Mouse (Mus musculus) forebrain, embryonic 12.5 days (tissue): ENCODE results near the gene Phldb3. TPM values are rescaled to one million over a fixed set of nuclear protein-coding genes. Genes with fewer than 3 reads are reported as not detected.

Source experiments
- ATAC-seq: fragments of 200-750 bp; cut with Nextera tagmentation; 2 replicates; pipeline ENCODE4 v1.8.0; 2017; ENCODE audit warnings: moderate TSS enrichment; ENCODE audit not compliant: low FRiP score
- H3K27ac ChIP-seq: fragments of 300-500 bp; sonication (generic); 2 replicates; pipeline ENCODE4 v1.5.1; 2016; ENCODE audit warnings: mild to moderate bottlenecking
- H3K27me3 ChIP-seq: fragments of 300-500 bp; sonication (generic); 2 replicates; pipeline ENCODE4 v1.6.1; 2016; ENCODE audit warnings: mild to moderate bottlenecking
- H3K36me3 ChIP-seq: fragments of 300-500 bp; sonication (generic); replicated peaks from 2 replicates; pipeline ENCODE4 v1.6.1; 2016; ENCODE audit warnings: mild to moderate bottlenecking
- H3K4me1 ChIP-seq: fragments of 300-500 bp; sonication (generic); 2 replicates; pipeline ENCODE4 v1.6.1; 2016
- H3K4me2 ChIP-seq: fragments of 300-500 bp; sonication (generic); 2 replicates; pipeline ENCODE4 v1.6.1; 2016; ENCODE audit warnings: mild to moderate bottlenecking, moderate library complexity
- H3K4me3 ChIP-seq: fragments of 300-500 bp; sonication (generic); replicated peaks from 2 replicates; pipeline ENCODE4 v1.5.1; 2016; ENCODE audit warnings: mild to moderate bottlenecking
- H3K9ac ChIP-seq: fragments of 300-500 bp; sonication (generic); 2 replicates; pipeline ENCODE4 v1.6.1; 2016; ENCODE audit warnings: mild to moderate bottlenecking
- H3K9me3 ChIP-seq: fragments of 300-500 bp; sonication (generic); 2 replicates; pipeline ENCODE4 v1.6.1; 2016
- WGBS: fragments of 180-500 bp; shearing (Covaris S2); methylation state at CpG from one replicate; pipeline ENCODE4 v1.1.7; 2016; 5-methylcytosine and 5-hydroxymethylcytosine counted together
- polyA plus RNA-seq: library from polyadenylated mRNA; unstranded; fragments of >200 nt; fragmentation: Nextera tagmentation; extraction: Ambion mirVana; gene quantifications from 2 replicates; pipeline ENCODE4 v1.2.1, GENCODE M21; 2016

Phldb3 gene
- polyA plus RNA-seq, 1 experiment from 2014 or later = not detected

- Histone ChIP-seq H3K27ac (no peak overlapping the region), H3K4me1 (peaks cover 10% of the 10 kb centered on the region; the same call in 1 of the 2 replicates), H3K4me3 (no peak overlapping the region), H3K9me3 (no peaks in the 10 kb centered on the region), H3K4me2 (no peak overlapping the region), H3K27me3 (peaks cover 36% of the 10 kb centered on the region), H3K9ac (no peak overlapping the region), H3K36me3 (no peaks in the 10 kb centered on the region)
- WGBS = 94% methylated on average over 6 of the region's 6 CpGs
- ATAC-seq = no peak
Measured at GRCm38 (mm10) chr7:24584876-24585275, 25.7 kb upstream of the Phldb3 start.

GRCm38 (mm10) chr7:24585995-24586394, 24.6 kb upstream of the Phldb3 start:
- H3K27me3 ChIP-seq = peaks cover 36% of the 10 kb centered on the region
- H3K9me3 ChIP-seq = no peaks in the 10 kb centered on the region
- H3K4me2 ChIP-seq = no peak overlapping the region
- peak; percentile 31; the same call in 1 of the 2 replicates for ATAC-seq
- no peaks in the 10 kb centered on the region for H3K36me3 ChIP-seq
- H3K27ac ChIP-seq = no peak overlapping the region
- H3K4me3 ChIP-seq = no peak overlapping the region
- H3K4me1 ChIP-seq = peaks cover 10% of the 10 kb centered on the region; the same call in 1 of the 2 replicates
- H3K9ac ChIP-seq = no peak overlapping the region
- WGBS = 38% methylated on average over 16 of the region's 16 CpGs

GRCm38 (mm10) chr7:24586828-24587227, 23.7 kb upstream of the Phldb3 start:
- WGBS = 9% methylated on average over 8 of the region's 8 CpGs
- Histone ChIP-seq H3K4me2 (peak overlapping the region; percentile 71), H3K27ac (no peak overlapping the region), H3K9ac (peak overlapping the region; percentile 57; the same call in 1 of the 2 replicates), H3K27me3 (peaks cover 36% of the 10 kb centered on the region), H3K36me3 (no peaks in the 10 kb centered on the region), H3K9me3 (no peaks in the 10 kb centered on the region), H3K4me1 (peaks cover 10% of the 10 kb centered on the region; the same call in 1 of the 2 replicates), H3K4me3 (peak overlapping the region; percentile 45)
- peak; percentile 45 for ATAC-seq

GRCm38 (mm10) chr7:24587330-24588105, 23.0 kb upstream of the Phldb3 start, which contains the start of the genes Ethe1 and Zfp575:
TSS of gene Ethe1 (plus strand) at chr7:24587543.
TSS of gene Zfp575 (minus strand) at chr7:24587641.
- Histone ChIP-seq H3K9ac (peak within 1 kb of the TSS; percentile 57), H3K4me2 (peak within 1 kb of the TSS; percentile 71), H3K27ac (no peak within 1 kb of the TSS; the same call in 1 of the 2 replicates), H3K9me3 (no peaks in the 10 kb centered on the region), H3K36me3 (no peaks in the 10 kb centered on the region), H3K4me3 (peak within 1 kb of the TSS; percentile 45), H3K27me3 (peaks cover 36% of the 10 kb centered on the region), H3K4me1 (peaks cover 12% of the 10 kb centered on the region; the same call in 1 of the 2 replicates)
- ATAC-seq = peak; percentile 70
- 5% methylated on average over 30 of the region's 30 CpGs for WGBS

- Histone ChIP-seq H3K9me3 (no peaks in the 10 kb centered on the region), H3K4me3 (no peak overlapping the region), H3K9ac (no peak overlapping the region), H3K4me1 (peaks cover 14% of the 10 kb centered on the region; the same call in 1 of the 2 replicates), H3K27me3 (peaks cover 36% of the 10 kb centered on the region), H3K4me2 (no peak overlapping the region), H3K36me3 (no peaks in the 10 kb centered on the region), H3K27ac (no peak overlapping the region)
- WGBS = 91% methylated on average over 13 of the region's 13 CpGs
- ATAC-seq = no peak
Measured at GRCm38 (mm10) chr7:24588336-24588735, 22.2 kb upstream of the Phldb3 start.

- H3K4me2 ChIP-seq = no peak overlapping the region
- H3K27me3 ChIP-seq = peaks cover 25% of the 10 kb centered on the region
- H3K4me3 ChIP-seq = no peak overlapping the region
- peaks cover 30% of the 10 kb centered on the region for H3K4me1 ChIP-seq
- H3K36me3 ChIP-seq = no peaks in the 10 kb centered on the region
- no peak overlapping the region for H3K9ac ChIP-seq
- no peaks in the 10 kb centered on the region for H3K9me3 ChIP-seq
- H3K27ac ChIP-seq = no peak overlapping the region
- no peak for ATAC-seq
- WGBS = 78% methylated on average over 5 of the region's 5 CpGs
Measured at GRCm38 (mm10) chr7:24591735-24592134, 18.8 kb upstream of the Phldb3 start.

GRCm38 (mm10) chr7:24592163-24592562, 18.4 kb upstream of the Phldb3 start:
- Histone ChIP-seq H3K4me2 (no peak overlapping the region), H3K36me3 (no peaks in the 10 kb centered on the region), H3K27ac (no peak overlapping the region), H3K27me3 (peaks cover 21% of the 10 kb centered on the region), H3K9ac (no peak overlapping the region), H3K4me3 (no peak overlapping the region), H3K9me3 (no peaks in the 10 kb centered on the region), H3K4me1 (peaks cover 26% of the 10 kb centered on the region)
- ATAC-seq = no peak
- 64% methylated on average over 4 of the region's 4 CpGs for WGBS

- Histone ChIP-seq H3K4me1 (peaks cover 20% of the 10 kb centered on the region), H3K9me3 (no peaks in the 10 kb centered on the region), H3K4me3 (no peak overlapping the region), H3K4me2 (no peak overlapping the region), H3K27me3 (peaks cover 19% of the 10 kb centered on the region), H3K36me3 (no peaks in the 10 kb centered on the region), H3K27ac (no peak overlapping the region), H3K9ac (no peak overlapping the region)
- no peak for ATAC-seq
- 74% methylated on average over 6 of the region's 6 CpGs for WGBS
Measured at GRCm38 (mm10) chr7:24592781-24593180, 17.8 kb upstream of the Phldb3 start.

- peak overlapping the region; percentile 61 for H3K4me3 ChIP-seq
- peak overlapping the region; percentile 79 for H3K4me2 ChIP-seq
- no peaks in the 10 kb centered on the region for H3K36me3 ChIP-seq
- H3K27me3 ChIP-seq = peaks cover 19% of the 10 kb centered on the region
- H3K9ac ChIP-seq = peak overlapping the region; percentile 64
- ATAC-seq = peak; percentile 93
- no peak overlapping the region for H3K27ac ChIP-seq
- H3K4me1 ChIP-seq = peaks cover 20% of the 10 kb centered on the region
- H3K9me3 ChIP-seq = no peaks in the 10 kb centered on the region
- 2% methylated on average over 39 of the region's 39 CpGs for WGBS
Measured at GRCm38 (mm10) chr7:24593621-24594308, 16.8 kb upstream of the Phldb3 start.

GRCm38 (mm10) chr7:24594309-24594803, 16.2 kb upstream of the Phldb3 start:
- Histone ChIP-seq H3K27me3 (peaks cover 18% of the 10 kb centered on the region), H3K9ac (peak overlapping the region; percentile 64), H3K4me2 (peak overlapping the region; percentile 79), H3K9me3 (no peaks in the 10 kb centered on the region), H3K4me3 (peak overlapping the region; percentile 61), H3K27ac (no peak overlapping the region), H3K4me1 (peaks cover 20% of the 10 kb centered on the region), H3K36me3 (no peaks in the 10 kb centered on the region)
- ATAC-seq = peak; percentile 11
- WGBS = 2% methylated on average over 13 of the region's 13 CpGs

- 86% methylated on average over 2 of the region's 2 CpGs for WGBS
Measured at GRCm38 (mm10) chr7:24595464-24595863, 15.1 kb upstream of the Phldb3 start.

GRCm38 (mm10) chr7:24598121-24598520, 12.4 kb upstream of the Phldb3 start:
- Histone ChIP-seq H3K27me3 (peaks cover 16% of the 10 kb centered on the region), H3K36me3 (no peaks in the 10 kb centered on the region), H3K4me3 (no peak overlapping the region), H3K27ac (no peak overlapping the region), H3K4me1 (peaks cover 24% of the 10 kb centered on the region), H3K4me2 (no peak overlapping the region), H3K9ac (no peak overlapping the region), H3K9me3 (no peaks in the 10 kb centered on the region)
- 72% methylated on average over 4 of the region's 4 CpGs for WGBS
- ATAC-seq = no peak

More at GRCm38 (mm10) chr7:24595464-24595863, 15.1 kb upstream of the Phldb3 start:
- Histone ChIP-seq H3K4me2 (no peak overlapping the region), H3K4me3 (no peak overlapping the region), H3K36me3 (no peaks in the 10 kb centered on the region), H3K27me3 (peaks cover 16% of the 10 kb centered on the region), H3K9ac (no peak overlapping the region), H3K9me3 (no peaks in the 10 kb centered on the region), H3K4me1 (peaks cover 20% of the 10 kb centered on the region), H3K27ac (no peak overlapping the region)
- ATAC-seq = no peak
